Mouse (Mus musculus) myocyte (in vitro differentiated cells): ENCODE data around the gene Nmnat3. TPM values are rescaled to one million over a fixed set of nuclear protein-coding genes. Genes with fewer than 3 reads are reported as not detected.

Source experiments
- H3K27me3 ChIP-seq: one replicate; pipeline ENCODE4 v1.6.1; 2011; ENCODE audit not compliant: control insufficient read depth, insufficient read depth, insufficient read length
- H3K36me3 ChIP-seq: one replicate; pipeline ENCODE4 v1.6.1; 2011; ENCODE audit not compliant: control insufficient read depth, insufficient read depth
- H3K4me2 ChIP-seq: one replicate; pipeline ENCODE4 v1.6.1; 2011; ENCODE audit warnings: low read depth, control low read depth
- H3K4me3 ChIP-seq: one replicate; pipeline ENCODE4 v1.5.1; 2011; ENCODE audit warnings: mild to moderate bottlenecking, control low read depth, moderate library complexity
- H3K79me2 ChIP-seq: one replicate; pipeline ENCODE4 v1.6.1; 2011; ENCODE audit not compliant: control insufficient read depth, insufficient read depth
- H3ac ChIP-seq: one replicate; pipeline ENCODE4 v1.6.1; 2011; ENCODE audit not compliant: control insufficient read depth, insufficient read length
- CEBPB ChIP-seq: IDR thresholded peaks from 2 replicates; pipeline ENCODE4 v1.6.1; 2011; ENCODE audit warnings: mild to moderate bottlenecking, moderate library complexity; ENCODE audit not compliant: poor library complexity, insufficient read depth, severe bottlenecking
- E2F4 ChIP-seq: IDR thresholded peaks from one replicate; pipeline ENCODE4 v1.6.1; 2011; ENCODE audit warnings: mild to moderate bottlenecking, control low read depth, moderate library complexity; ENCODE audit not compliant: insufficient read depth
- MAX ChIP-seq: IDR thresholded peaks from one replicate; pipeline ENCODE4 v1.6.1; 2011; ENCODE audit warnings: low read depth, mild to moderate bottlenecking, control low read depth
- MYOD1 ChIP-seq, 3 experiments: IDR thresholded peaks; one replicate each; pipeline ENCODE4 v1.6.1; 2011; ENCODE audit warnings: control low read depth in 2 of 3, low read depth in 2 of 3, mild to moderate bottlenecking in 2 of 3, moderate library complexity in 1 of 3; ENCODE audit not compliant: insufficient read length in 2 of 3, control insufficient read depth in 1 of 3
- MYOG ChIP-seq, 3 experiments: IDR thresholded peaks; one replicate each; pipeline ENCODE4 v1.6.1; 2011; ENCODE audit warnings: control low read depth in 2 of 3, low read depth in 2 of 3, mild to moderate bottlenecking in 2 of 3; ENCODE audit not compliant: insufficient read length in 2 of 3, control insufficient read depth in 1 of 3, insufficient read depth in 1 of 3
- POLR2A ChIP-seq: IDR thresholded peaks from one replicate; pipeline ENCODE4 v1.6.1; 2011; ENCODE audit warnings: low read depth, mild to moderate bottlenecking, control low read depth, moderate library complexity; ENCODE audit not compliant: insufficient read length
- POLR2AphosphoS2 ChIP-seq: IDR thresholded peaks from one replicate; pipeline ENCODE4 v1.6.1; 2011; ENCODE audit warnings: low read depth, control low read depth; ENCODE audit not compliant: insufficient read length
- REST ChIP-seq: IDR thresholded peaks from one replicate; pipeline ENCODE4 v1.6.1; 2011; ENCODE audit warnings: mild to moderate bottlenecking, control low read depth, moderate library complexity; ENCODE audit not compliant: insufficient read depth, insufficient read length
- SRF ChIP-seq: IDR thresholded peaks from one replicate; pipeline ENCODE4 v1.6.1; 2011; ENCODE audit warnings: low read depth; ENCODE audit not compliant: control insufficient read depth, insufficient read length
- TCF12 ChIP-seq: IDR thresholded peaks from one replicate; pipeline ENCODE4 v1.6.1; 2011; ENCODE audit warnings: mild to moderate bottlenecking, control low read depth; ENCODE audit not compliant: poor library complexity, insufficient read depth, severe bottlenecking
- TCF3 ChIP-seq: IDR thresholded peaks from one replicate; pipeline ENCODE4 v1.6.1; 2011; ENCODE audit warnings: low read depth, control low read depth; ENCODE audit not compliant: insufficient read length
- USF1 ChIP-seq: IDR thresholded peaks from one replicate; pipeline ENCODE4 v1.6.1; 2011; ENCODE audit warnings: low read depth, mild to moderate bottlenecking, control low read depth, moderate library complexity
- polyA plus RNA-seq: library from polyadenylated mRNA; unstranded; fragments of >200 nt; fragmentation: generic; extraction: Trizol; gene quantifications from one replicate; pipeline ENCODE4 v1.2.1, GENCODE M21; 2012; ENCODE audit warnings: missing spikeins

Gene Nmnat3
- polyA plus RNA-seq, 1 experiment: 1.3 TPM

DNA sequence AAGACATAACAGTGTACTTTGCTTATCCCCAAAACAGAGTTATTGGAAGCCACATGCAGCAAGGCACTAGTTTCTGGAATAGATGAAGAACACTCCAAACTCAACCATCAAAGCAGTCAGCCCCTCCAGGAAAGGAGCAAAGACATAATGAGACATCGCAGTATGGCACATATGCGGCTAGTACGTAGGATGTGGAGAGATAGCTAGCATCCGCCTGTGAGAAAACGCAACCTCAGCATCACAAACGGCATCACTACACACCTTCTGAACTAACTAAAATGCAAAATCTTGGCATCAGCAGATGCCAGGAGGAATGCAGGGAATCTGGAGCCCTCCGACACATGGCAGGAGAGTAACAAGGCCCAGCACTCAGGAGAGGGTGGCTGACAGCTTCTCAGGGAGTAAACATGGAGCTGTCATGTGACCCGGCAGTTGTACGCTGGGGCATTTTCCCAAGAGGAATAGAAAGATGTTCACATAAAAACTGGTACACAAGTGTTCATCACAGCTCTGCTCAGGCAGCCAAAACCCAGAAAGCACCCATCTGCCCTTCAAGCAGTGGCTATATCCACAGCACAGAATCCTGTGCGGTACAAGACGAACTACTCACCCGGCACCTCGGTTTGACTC lies 80.2 kb downstream of the Nmnat3 start:
- Histone ChIP-seq H3K27me3 (no peaks in the 10 kb centered on the region), H3K4me3 (no peak overlapping the region), H3K36me3 (no peaks in the 10 kb centered on the region), H3K4me2 (no peak overlapping the region), H3K79me2 (no peaks in the 10 kb centered on the region), H3ac (no peak overlapping the region)
- TF ChIP-seq MYOD1 (IDR thresholded peaks at IDR 0.05; ENCODE audit: control insufficient read depth in 1 of 3, insufficient read length in 2 of 3, low read depth in 2 of 3) (no peak), POLR2A (no peak), POLR2AphosphoS2 (no peak), TCF12 (no peak), TCF3 (no peak), USF1 (no peak), CEBPB (no peak), E2F4 (no peak), MAX (no peak), REST (no peak), SRF (no peak), MYOG (IDR thresholded peaks at IDR 0.05; ENCODE audit: control insufficient read depth in 1 of 3, insufficient read depth in 1 of 3, insufficient read length in 2 of 3, low read depth in 2 of 3) (no peak)

DNA sequence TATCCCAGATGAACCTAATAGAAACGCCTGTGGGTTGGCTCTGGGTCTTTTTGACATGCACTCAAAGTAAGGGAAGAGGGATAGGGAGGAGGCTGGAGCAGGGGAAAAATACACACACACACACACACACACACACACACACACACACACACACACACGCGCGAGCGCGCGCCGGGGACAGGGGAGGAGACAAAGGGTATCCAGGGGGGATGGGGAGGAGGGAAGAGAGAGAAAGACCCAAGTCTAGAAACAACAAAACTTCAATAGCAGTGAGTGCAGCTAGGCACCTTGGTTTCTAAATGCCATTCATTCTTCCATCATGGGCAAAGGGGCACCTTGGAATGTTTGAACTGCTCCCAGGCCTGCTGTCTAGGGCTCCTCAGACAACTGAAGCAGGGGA lies 82.5 kb downstream of the Nmnat3 start:
- Histone ChIP-seq H3K27me3 (no peaks in the 10 kb centered on the region), H3K36me3 (no peaks in the 10 kb centered on the region), H3ac (no peak overlapping the region), H3K79me2 (no peaks in the 10 kb centered on the region), H3K4me2 (no peak overlapping the region), H3K4me3 (no peak overlapping the region)
- TF ChIP-seq USF1: no peak
- no peak for TF ChIP-seq CEBPB
- TF ChIP-seq MAX: no peak
- TF ChIP-seq POLR2A: no peak
- TF ChIP-seq TCF3: no peak
- TF ChIP-seq REST: no peak
- TF ChIP-seq E2F4: no peak
- TF ChIP-seq MYOG (IDR thresholded peaks at IDR 0.05; ENCODE audit: control insufficient read depth in 1 of 3, insufficient read depth in 1 of 3, insufficient read length in 2 of 3, low read depth in 2 of 3): no peak
- TF ChIP-seq SRF: no peak
- no peak for TF ChIP-seq MYOD1 (IDR thresholded peaks at IDR 0.05; ENCODE audit: control insufficient read depth in 1 of 3, insufficient read length in 2 of 3, low read depth in 2 of 3)
- no peak for TF ChIP-seq TCF12
- no peak for TF ChIP-seq POLR2AphosphoS2

DNA sequence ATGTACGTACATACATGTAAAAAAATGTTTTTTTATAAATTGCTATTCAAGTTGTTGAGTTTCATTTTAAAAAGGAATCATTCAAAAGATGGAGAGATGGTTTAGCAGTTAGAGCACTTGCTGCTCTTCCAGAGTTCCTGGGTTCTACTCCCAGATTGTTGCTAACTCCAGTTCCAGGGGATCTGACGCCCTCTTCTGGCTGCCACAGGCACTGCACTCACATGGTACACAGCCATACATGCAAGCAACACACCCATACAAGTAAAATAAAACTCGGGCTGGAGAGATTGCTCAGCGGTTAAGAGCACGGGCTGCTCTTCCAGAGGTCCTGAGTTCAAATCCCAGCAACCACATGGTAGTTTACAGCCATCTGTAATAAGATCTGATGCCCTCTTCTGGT lies 86.1 kb downstream of the Nmnat3 start:
- no peak for TF ChIP-seq USF1
- no peak for TF ChIP-seq POLR2AphosphoS2
- TF ChIP-seq MYOG (IDR thresholded peaks at IDR 0.05; ENCODE audit: control insufficient read depth in 1 of 3, insufficient read depth in 1 of 3, insufficient read length in 2 of 3, low read depth in 2 of 3): no peak
- TF ChIP-seq SRF: no peak
- H3ac ChIP-seq: no peak overlapping the region

DNA sequence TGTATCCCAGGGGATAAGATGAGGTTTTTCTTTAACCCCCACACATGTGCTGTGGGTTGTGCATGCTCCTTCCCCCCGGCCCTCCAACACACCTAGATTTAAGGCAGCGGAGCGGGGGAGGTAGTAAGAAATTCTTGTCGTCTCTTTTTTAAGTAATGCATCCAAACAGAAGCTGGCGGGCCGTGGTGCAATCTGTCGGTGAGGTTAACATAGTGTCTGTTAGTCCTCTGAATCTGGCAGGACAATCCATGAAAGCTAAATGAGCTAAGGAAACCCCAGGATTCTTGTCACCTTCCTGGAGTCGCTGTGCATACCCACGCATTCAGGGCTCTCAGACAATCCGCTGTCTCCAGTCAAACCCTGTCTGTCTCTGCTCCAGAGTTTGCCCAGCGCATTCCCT lies 87.7 kb downstream of the Nmnat3 start:
- H3ac ChIP-seq: no peak overlapping the region
- TF ChIP-seq USF1 (no peak), REST (no peak), TCF12 (no peak), MAX (no peak), POLR2A (no peak), MYOD1 (IDR thresholded peaks at IDR 0.05; ENCODE audit: control insufficient read depth in 1 of 3, insufficient read length in 2 of 3, low read depth in 2 of 3) (no peak), SRF (no peak), E2F4 (no peak), CEBPB (no peak), POLR2AphosphoS2 (no peak), TCF3 (no peak), MYOG (IDR thresholded peaks at IDR 0.05; ENCODE audit: control insufficient read depth in 1 of 3, insufficient read depth in 1 of 3, insufficient read length in 2 of 3, low read depth in 2 of 3) (no peak)
- H3K4me3 ChIP-seq: no peak overlapping the region
- H3K79me2 ChIP-seq: no peaks in the 10 kb centered on the region
- no peaks in the 10 kb centered on the region for H3K36me3 ChIP-seq
- H3K4me2 ChIP-seq: no peak overlapping the region
- no peaks in the 10 kb centered on the region for H3K27me3 ChIP-seq

More for the DNA sequence above, 86.1 kb downstream of the Nmnat3 start:
- Histone ChIP-seq H3K4me2 (no peak overlapping the region), H3K27me3 (no peaks in the 10 kb centered on the region), H3K36me3 (no peaks in the 10 kb centered on the region), H3K79me2 (no peaks in the 10 kb centered on the region), H3K4me3 (no peak overlapping the region)

DNA sequence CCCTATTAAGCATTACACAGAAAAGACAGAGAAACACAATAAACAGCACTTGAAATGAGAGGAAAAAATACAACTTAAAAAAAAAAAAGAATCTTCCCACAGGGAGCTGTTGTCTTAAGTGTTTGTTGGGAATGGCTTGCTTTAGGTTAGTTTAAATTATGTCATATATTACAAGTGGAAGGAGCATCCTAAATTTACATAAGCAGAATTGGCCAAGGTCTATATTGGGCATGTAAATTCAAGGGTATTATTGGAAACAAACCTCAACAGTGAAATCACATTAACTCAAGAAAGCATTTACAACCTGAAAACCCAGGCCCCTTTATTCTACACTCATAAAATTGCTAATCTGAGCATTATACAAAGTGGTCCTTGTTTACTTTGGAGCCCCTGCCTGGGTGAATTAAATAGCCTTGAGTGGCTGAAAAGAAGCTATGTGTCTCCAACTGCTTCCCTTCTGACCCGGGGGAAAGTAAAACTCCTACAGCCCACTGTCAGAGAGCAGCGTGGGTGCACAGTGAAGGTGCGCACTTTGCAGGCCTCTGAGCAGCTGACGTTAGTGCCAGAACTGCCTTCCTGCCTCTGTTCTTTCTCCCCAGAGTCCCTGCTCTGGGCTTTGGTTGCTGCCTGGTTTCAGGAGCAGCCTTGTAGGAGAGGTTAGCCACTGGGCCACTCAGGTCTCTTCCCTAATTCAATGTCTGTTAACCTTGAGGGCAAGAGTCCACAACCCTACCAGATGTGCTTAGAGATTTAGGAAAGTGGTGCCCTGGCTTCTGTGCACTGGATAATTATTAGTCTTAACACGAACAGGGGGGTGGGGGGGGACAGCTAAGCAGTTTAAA lies 88.3 kb downstream of the Nmnat3 start:
- Histone ChIP-seq H3K4me2 (no peak overlapping the region), H3K36me3 (no peaks in the 10 kb centered on the region), H3K79me2 (no peaks in the 10 kb centered on the region), H3K27me3 (no peaks in the 10 kb centered on the region), H3ac (no peak overlapping the region), H3K4me3 (no peak overlapping the region)
- TF ChIP-seq E2F4 (no peak), MYOD1 (IDR thresholded peaks at IDR 0.05; ENCODE audit: control insufficient read depth in 1 of 3, insufficient read length in 2 of 3, low read depth in 2 of 3) (no peak), USF1 (no peak), SRF (no peak), POLR2A (no peak), CEBPB (no peak), TCF12 (no peak)
